Mouse (Mus musculus): ENCODE measurements around the gene Ext2. TPM values are rescaled to one million over a fixed set of nuclear protein-coding genes. Genes with fewer than 3 reads are reported as not detected.

Gene Ext2
- polyA plus RNA-seq, 1 experiment from 2014 or later, result 72.3 TPM

DNA sequence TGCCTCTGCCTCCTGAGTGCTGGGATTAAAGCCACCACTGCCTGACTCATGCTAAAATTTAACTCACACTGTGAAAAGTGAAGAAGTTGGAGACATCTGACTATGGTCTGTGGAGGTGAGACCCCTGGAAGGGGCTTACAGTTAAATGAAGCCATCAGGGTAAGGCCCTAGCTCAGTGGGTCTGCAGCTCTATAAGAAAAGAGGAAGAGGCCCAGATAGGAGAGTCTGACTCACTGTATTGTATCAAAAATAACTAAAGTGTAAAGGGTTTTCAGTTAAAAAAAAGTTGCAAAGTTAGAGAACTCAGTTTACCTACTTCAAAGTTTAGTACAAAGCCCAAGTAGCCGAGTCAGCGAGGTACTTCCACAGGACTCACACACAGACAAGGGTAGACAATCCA is 19.4 kb downstream of the Ext2 start:
- Histone ChIP-seq H3K27ac (replicated peaks) (no peak overlapping the region), H3K9me3 (replicated peaks) (no peaks in the 10 kb centered on the region), H3K4me3 (no peak overlapping the region), H3K36me3 (peaks cover 61% of the 10 kb centered on the region), H3K4me1 (peaks cover 7% of the 10 kb centered on the region; the same call in 1 of the 2 replicates), H3K27me3 (ENCODE audit: low read depth, poor library complexity, severe bottlenecking) (no peaks in the 10 kb centered on the region)
- DNase-seq (ENCODE audit: low spot score), result no peak
- WGBS, result 94% methylated on average over 2 of the region's 2 CpGs

- Histone ChIP-seq H3K4me3 (no peak overlapping the region), H3K9me3 (replicated peaks) (no peaks in the 10 kb centered on the region), H3K27me3 (ENCODE audit: low read depth, poor library complexity, severe bottlenecking) (no peaks in the 10 kb centered on the region), H3K4me1 (peaks cover 7% of the 10 kb centered on the region; the same call in 1 of the 2 replicates), H3K27ac (replicated peaks) (no peak overlapping the region; the same call in 1 of the 2 replicates), H3K36me3 (peaks cover 63% of the 10 kb centered on the region)
- DNase-seq (ENCODE audit: low spot score), result no peak
- WGBS, result 74% methylated on average over 7 of the region's 7 CpGs
Observed at GRCm38 (mm10) chr2:93801097-93801496, 21.3 kb downstream of the Ext2 start.

- Histone ChIP-seq H3K27me3 (ENCODE audit: low read depth, poor library complexity, severe bottlenecking) (no peaks in the 10 kb centered on the region), H3K4me1 (peaks cover 7% of the 10 kb centered on the region; the same call in 1 of the 2 replicates), H3K27ac (replicated peaks) (no peak overlapping the region), H3K36me3 (peaks cover 58% of the 10 kb centered on the region), H3K4me3 (no peak overlapping the region), H3K9me3 (replicated peaks) (no peaks in the 10 kb centered on the region)
- DNase-seq (ENCODE audit: low spot score), result no peak
- 84% methylated on average over 19 of the region's 19 CpGs for WGBS
Observed at GRCm38 (mm10) chr2:93797162-93797795, 25.1 kb downstream of the Ext2 start.

GRCm38 (mm10) chr2:93794375-93794774 is 28.0 kb downstream of the Ext2 start:
- Histone ChIP-seq H3K27ac (replicated peaks) (no peak overlapping the region), H3K36me3 (peaks cover 51% of the 10 kb centered on the region), H3K4me3 (no peak overlapping the region), H3K27me3 (ENCODE audit: low read depth, poor library complexity, severe bottlenecking) (no peaks in the 10 kb centered on the region), H3K4me1 (0 out of 2 replicates have a peak, but pooled peaks cover 3% of the 10 kb centered on the region), H3K9me3 (replicated peaks) (no peaks in the 10 kb centered on the region)
- 96% methylated on average over 5 of the region's 5 CpGs for WGBS
- no peak for DNase-seq (ENCODE audit: low spot score)

GRCm38 (mm10) chr2:93791516-93792499 is 30.6 kb downstream of the Ext2 start:
- 0 out of 2 replicates have a peak, but pooled peaks cover 3% of the 10 kb centered on the region for H3K4me1 ChIP-seq
- H3K27me3 ChIP-seq (ENCODE audit: low read depth, poor library complexity, severe bottlenecking), result no peaks in the 10 kb centered on the region
- peaks cover 51% of the 10 kb centered on the region for H3K36me3 ChIP-seq
- no peak overlapping the region for H3K4me3 ChIP-seq
- no peak for DNase-seq (ENCODE audit: low spot score)
- H3K9me3 ChIP-seq (replicated peaks), result no peaks in the 10 kb centered on the region
- WGBS, result 63% methylated on average over 13 of the region's 13 CpGs
- no peak overlapping the region for H3K27ac ChIP-seq (replicated peaks)

DNA sequence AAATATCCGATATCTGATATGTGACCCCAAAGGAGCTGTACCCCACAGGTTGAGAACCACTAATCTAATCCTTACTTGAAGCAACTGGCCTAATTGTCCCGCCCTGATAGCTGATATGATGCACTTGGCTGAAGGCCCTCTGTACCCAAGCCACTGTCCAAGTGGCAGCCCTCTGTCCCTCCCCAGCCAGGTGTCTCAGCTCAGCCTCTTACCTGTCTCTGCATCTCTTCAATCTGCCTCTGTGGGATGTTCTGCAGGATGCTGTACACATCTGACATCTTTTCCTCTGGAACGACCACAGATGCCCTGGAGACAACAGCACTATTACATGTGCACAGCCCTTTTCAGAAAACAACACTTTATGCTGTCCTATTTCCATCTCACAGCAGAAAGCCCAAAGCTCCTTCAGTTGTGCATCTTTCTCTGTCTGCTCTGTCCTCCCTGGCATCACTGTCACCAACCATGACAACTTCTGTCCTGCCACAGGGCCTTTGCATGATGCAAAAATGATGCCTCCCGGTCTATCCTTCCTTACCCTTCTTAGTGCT is 31.5 kb downstream of the Ext2 start:
- Histone ChIP-seq H3K4me1 (peaks cover 6% of the 10 kb centered on the region), H3K27me3 (ENCODE audit: low read depth, poor library complexity, severe bottlenecking) (no peaks in the 10 kb centered on the region), H3K36me3 (peaks cover 43% of the 10 kb centered on the region), H3K27ac (replicated peaks) (no peak overlapping the region), H3K4me3 (no peak overlapping the region), H3K9me3 (replicated peaks) (no peaks in the 10 kb centered on the region)
- WGBS, result 86% methylated on average over 4 of the region's 4 CpGs
- no peak for DNase-seq (ENCODE audit: low spot score)

DNA sequence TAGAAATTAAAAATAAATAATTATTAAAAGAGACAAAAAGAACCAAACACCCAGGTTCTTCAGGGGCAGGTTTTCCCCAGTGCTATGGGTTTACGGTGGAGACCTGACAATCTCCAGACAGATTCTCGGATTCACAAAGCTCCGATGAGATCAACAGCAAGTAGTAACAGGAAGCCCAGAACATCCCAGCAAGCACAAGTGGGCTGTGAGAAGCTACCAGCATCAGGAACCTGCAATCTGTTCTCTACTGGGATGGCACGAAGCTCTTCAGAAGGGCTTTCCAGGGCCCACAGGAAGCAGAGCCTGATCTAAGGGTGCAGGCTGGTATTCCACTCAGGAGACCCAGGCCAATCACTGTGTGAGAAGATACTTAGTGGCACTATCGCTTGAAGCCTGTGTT is 33.8 kb downstream of the Ext2 start:
- H3K4me1 ChIP-seq, result peaks cover 27% of the 10 kb centered on the region
- peaks cover 24% of the 10 kb centered on the region for H3K36me3 ChIP-seq
- DNase-seq (ENCODE audit: low spot score), result no peak
- H3K27ac ChIP-seq (replicated peaks), result no peak overlapping the region
- no peaks in the 10 kb centered on the region for H3K9me3 ChIP-seq (replicated peaks)
- H3K4me3 ChIP-seq, result no peak overlapping the region
- 88% methylated on average over 5 of the region's 5 CpGs for WGBS
- no peaks in the 10 kb centered on the region for H3K27me3 ChIP-seq (ENCODE audit: low read depth, poor library complexity, severe bottlenecking)

DNA sequence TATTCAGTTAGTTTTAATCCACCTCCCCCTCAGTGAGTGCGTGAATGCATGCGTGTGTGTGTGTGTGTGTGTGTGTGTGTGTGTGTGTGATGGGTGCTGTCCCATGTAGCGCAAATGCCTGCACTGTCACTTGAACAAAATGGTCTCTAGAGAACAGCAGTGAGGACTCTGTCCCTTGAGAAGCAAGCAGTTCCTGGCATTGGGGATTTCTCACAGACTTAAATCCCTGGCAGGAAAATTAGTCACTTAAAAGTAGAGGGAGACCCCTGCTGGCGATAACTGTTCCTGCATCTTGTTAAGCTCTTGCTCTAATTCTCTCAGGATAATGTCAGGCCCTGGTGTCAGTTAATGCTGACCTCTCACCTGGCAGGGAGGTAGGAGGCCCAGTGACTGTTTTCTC is 36.2 kb downstream of the Ext2 start:
- Histone ChIP-seq H3K27me3 (ENCODE audit: low read depth, poor library complexity, severe bottlenecking) (no peaks in the 10 kb centered on the region), H3K36me3 (peaks cover 24% of the 10 kb centered on the region), H3K9me3 (replicated peaks) (no peaks in the 10 kb centered on the region), H3K4me3 (no peak overlapping the region), H3K27ac (replicated peaks) (no peak overlapping the region), H3K4me1 (peaks cover 23% of the 10 kb centered on the region)
- 49% methylated on average over 4 of the region's 4 CpGs for WGBS
- peak; percentile 72 for DNase-seq (ENCODE audit: low spot score)

- WGBS, result 43% methylated on average over 2 of the region's 2 CpGs
- Histone ChIP-seq H3K27ac (replicated peaks) (peak overlapping the region; percentile 55; the same call in 1 of the 2 replicates), H3K36me3 (peaks cover 24% of the 10 kb centered on the region), H3K9me3 (replicated peaks) (no peaks in the 10 kb centered on the region), H3K27me3 (ENCODE audit: low read depth, poor library complexity, severe bottlenecking) (no peaks in the 10 kb centered on the region), H3K4me1 (peaks cover 26% of the 10 kb centered on the region), H3K4me3 (no peak overlapping the region)
- DNase-seq (ENCODE audit: low spot score), result no peak
Observed at GRCm38 (mm10) chr2:93785432-93785798, 37.0 kb downstream of the Ext2 start.

GRCm38 (mm10) chr2:93784721-93785431 is 37.5 kb downstream of the Ext2 start:
- Histone ChIP-seq H3K27me3 (ENCODE audit: low read depth, poor library complexity, severe bottlenecking) (no peaks in the 10 kb centered on the region), H3K36me3 (peaks cover 23% of the 10 kb centered on the region), H3K4me1 (peaks cover 30% of the 10 kb centered on the region), H3K9me3 (replicated peaks) (no peaks in the 10 kb centered on the region), H3K27ac (replicated peaks) (peak overlapping the region; percentile 55; the same call in 1 of the 2 replicates), H3K4me3 (no peak overlapping the region)
- WGBS, result 23% methylated on average over 12 of the region's 12 CpGs
- DNase-seq (ENCODE audit: low spot score), result peak; percentile 41

GRCm38 (mm10) chr2:93783926-93784539 is 38.3 kb downstream of the Ext2 start:
- Histone ChIP-seq H3K4me3 (no peak overlapping the region), H3K27me3 (ENCODE audit: low read depth, poor library complexity, severe bottlenecking) (no peaks in the 10 kb centered on the region), H3K4me1 (peaks cover 38% of the 10 kb centered on the region), H3K9me3 (replicated peaks) (no peaks in the 10 kb centered on the region), H3K36me3 (peaks cover 15% of the 10 kb centered on the region; the same call in 1 of the 2 replicates), H3K27ac (replicated peaks) (peak overlapping the region; percentile 57; the same call in 1 of the 2 replicates)
- 71% methylated on average over 9 of the region's 9 CpGs for WGBS
- DNase-seq (ENCODE audit: low spot score), result no peak

DNA sequence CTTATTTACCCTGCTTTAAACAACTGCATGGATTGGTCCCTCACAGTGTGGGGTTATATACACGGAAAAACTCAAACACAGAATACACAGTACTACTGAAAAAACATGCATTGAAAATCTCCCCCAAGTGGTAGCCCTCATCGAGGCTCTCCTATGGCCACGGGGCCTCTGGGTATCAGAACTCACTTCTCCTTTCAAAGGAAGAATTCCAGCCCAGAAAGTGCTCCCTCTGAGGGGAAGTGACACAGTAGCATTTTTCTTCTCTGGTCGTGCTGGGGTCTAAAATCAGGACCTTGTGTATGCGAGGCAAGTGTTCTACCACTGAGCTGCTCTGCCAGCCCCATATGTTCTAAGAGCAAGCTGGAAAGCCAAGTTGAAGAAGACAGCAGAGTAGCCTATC is 39.7 kb downstream of the Ext2 start:
- 72% methylated on average over 5 of the region's 5 CpGs for WGBS
- Histone ChIP-seq H3K36me3 (peaks cover 5% of the 10 kb centered on the region; the same call in 1 of the 2 replicates), H3K4me1 (peaks cover 41% of the 10 kb centered on the region), H3K27me3 (ENCODE audit: low read depth, poor library complexity, severe bottlenecking) (no peaks in the 10 kb centered on the region), H3K27ac (replicated peaks) (no peak overlapping the region), H3K4me3 (no peak overlapping the region), H3K9me3 (replicated peaks) (no peaks in the 10 kb centered on the region)
- no peak for DNase-seq (ENCODE audit: low spot score)
